Mouse (Mus musculus): ENCODE measurements around the gene Cpa1. TPM values are rescaled to one million over a fixed set of nuclear protein-coding genes. Genes with fewer than 3 reads are reported as not detected.

Gene Cpa1
- polyA plus RNA-seq (2017; shearing (Covaris generic)): not detected

GRCm38 (mm10) chr6:30638674-30639268, at the start of gene Cpa1:
Cpa1 (plus strand) TSS chr6:30639218.

GRCm38 (mm10) chr6:30610710-30611109, 28.3 kb upstream of the Cpa1 start, which contains the start of gene Cpa5:
Cpa5 (plus strand) TSS chr6:30611010.

GRCm38 (mm10) chr6:30693350-30693991, 54.5 kb downstream of the Cpa1 start, which contains the start of gene Cep41:
Cep41 (minus strand) TSS chr6:30693749.

Other genes with a start within 250 kb of the Cpa1 start
- 46.1 TPM for gene Zc3hc1, start 248.2 kb upstream of the Cpa1 start, polyA plus RNA-seq (2017; shearing (Covaris generic))
- gene Klhdc10, start 237.3 kb upstream of the Cpa1 start, polyA plus RNA-seq (2017; shearing (Covaris generic)): 2.6 TPM
- gene Tmem209, start 129.4 kb upstream of the Cpa1 start, polyA plus RNA-seq (2017; shearing (Covaris generic)): 69.4 TPM
- not detected for gene Ssmem1, start 129.4 kb upstream of the Cpa1 start, polyA plus RNA-seq (2017; shearing (Covaris generic))
- gene Cpa2, start 97.6 kb upstream of the Cpa1 start, polyA plus RNA-seq (2017; shearing (Covaris generic)): not detected
- gene Cpa4, start 70.8 kb upstream of the Cpa1 start, polyA plus RNA-seq (2017; shearing (Covaris generic)): not detected
- gene Cpa5, start 28.2 kb upstream of the Cpa1 start, polyA plus RNA-seq (2017; shearing (Covaris generic)): not detected
- gene Cep41, start 54.5 kb downstream of the Cpa1 start, polyA plus RNA-seq (2017; shearing (Covaris generic)): 14.1 TPM
- 0.56 TPM for gene Mest, start 84.3 kb downstream of the Cpa1 start, polyA plus RNA-seq (2017; shearing (Covaris generic))

Data from inflammation-experienced regulatory T-cells, adult 16 weeks (primary cell).